Mouse (Mus musculus) stomach, embryonic 15.5 days (tissue): ENCODE results near the gene Cend1. TPM values are rescaled to one million over a fixed set of nuclear protein-coding genes. Genes with fewer than 3 reads are reported as not detected.
A peak's percentile ranks its signal among the peaks of the same experiment; 100 is the strongest.
"Not testable (repeated sequence)": the region's sequence is repeated elsewhere in the genome, so short reads cannot be mapped to it uniquely, and the experiment has no call there.

Experiments
- ATAC-seq: fragments of 200-750 bp; cut with Nextera tagmentation; 2 replicates; pipeline ENCODE4 v1.8.0; 2017; ENCODE audit warnings: low read depth, moderate number of reproducible peaks, moderate TSS enrichment; ENCODE audit not compliant: insufficient read depth, low FRiP score
- H3K27ac ChIP-seq: fragments of 300-500 bp; sonication (generic); 2 replicates; pipeline ENCODE4 v1.5.1; 2015; ENCODE audit warnings: mild to moderate bottlenecking, inconsistent platforms
- H3K27me3 ChIP-seq: fragments of 300-500 bp; sonication (generic); replicated peaks from 2 replicates; pipeline ENCODE4 v1.6.1; 2015; ENCODE audit warnings: inconsistent platforms
- H3K36me3 ChIP-seq: fragments of 300-500 bp; sonication (generic); 2 replicates; pipeline ENCODE4 v1.6.1; 2015; ENCODE audit warnings: inconsistent platforms
- H3K4me1 ChIP-seq: fragments of 300-500 bp; sonication (generic); 2 replicates; pipeline ENCODE4 v1.6.1; 2015; ENCODE audit warnings: inconsistent platforms
- H3K4me2 ChIP-seq: fragments of 300-500 bp; sonication (generic); 2 replicates; pipeline ENCODE4 v1.6.1; 2015; ENCODE audit warnings: mild to moderate bottlenecking, inconsistent platforms
- H3K4me3 ChIP-seq: fragments of 300-500 bp; sonication (generic); replicated peaks from 2 replicates; pipeline ENCODE4 v1.5.1; 2015; ENCODE audit warnings: inconsistent platforms
- H3K9ac ChIP-seq: fragments of 300-500 bp; sonication (generic); 2 replicates; pipeline ENCODE4 v1.6.1; 2015; ENCODE audit warnings: inconsistent platforms
- H3K9me3 ChIP-seq: fragments of 300-500 bp; sonication (generic); 2 replicates; pipeline ENCODE4 v1.6.1; 2016; ENCODE audit warnings: inconsistent platforms
- WGBS: fragments of 180-500 bp; shearing (Covaris S2); methylation state at CpG from one replicate; pipeline ENCODE4 v1.1.7; 2015; 5-methylcytosine and 5-hydroxymethylcytosine counted together
- polyA plus RNA-seq: library from polyadenylated mRNA; unstranded; fragments of >200 nt; fragmentation: Nextera tagmentation; extraction: Ambion mirVana; gene quantifications from 2 replicates; pipeline ENCODE4 v1.2.1, GENCODE M21; 2015

Cend1 gene
- polyA plus RNA-seq, 1 experiment from 2014 or later: 2.5 TPM

GRCm38 (mm10) chr7:141455610-141456314 lies 26.5 kb upstream of the Cend1 start:
- under 1% methylated on average over 23 of the region's 23 CpGs for WGBS
- 0 out of 2 replicates have a peak, but pooled peaks cover 6% of the 10 kb centered on the region for H3K27me3 ChIP-seq
- peaks cover 26% of the 10 kb centered on the region for H3K4me1 ChIP-seq
- peak overlapping the region; percentile 75 for H3K4me3 ChIP-seq
- no peaks in the 10 kb centered on the region for H3K9me3 ChIP-seq
- peak overlapping the region; percentile 96 for H3K4me2 ChIP-seq
- peak; percentile 24; the same call in 1 of the 2 replicates for ATAC-seq
- peaks cover 8% of the 10 kb centered on the region; the same call in 1 of the 2 replicates for H3K36me3 ChIP-seq
- H3K9ac ChIP-seq: peak overlapping the region; percentile 67
- H3K27ac ChIP-seq: peak overlapping the region; percentile 88

DNA sequence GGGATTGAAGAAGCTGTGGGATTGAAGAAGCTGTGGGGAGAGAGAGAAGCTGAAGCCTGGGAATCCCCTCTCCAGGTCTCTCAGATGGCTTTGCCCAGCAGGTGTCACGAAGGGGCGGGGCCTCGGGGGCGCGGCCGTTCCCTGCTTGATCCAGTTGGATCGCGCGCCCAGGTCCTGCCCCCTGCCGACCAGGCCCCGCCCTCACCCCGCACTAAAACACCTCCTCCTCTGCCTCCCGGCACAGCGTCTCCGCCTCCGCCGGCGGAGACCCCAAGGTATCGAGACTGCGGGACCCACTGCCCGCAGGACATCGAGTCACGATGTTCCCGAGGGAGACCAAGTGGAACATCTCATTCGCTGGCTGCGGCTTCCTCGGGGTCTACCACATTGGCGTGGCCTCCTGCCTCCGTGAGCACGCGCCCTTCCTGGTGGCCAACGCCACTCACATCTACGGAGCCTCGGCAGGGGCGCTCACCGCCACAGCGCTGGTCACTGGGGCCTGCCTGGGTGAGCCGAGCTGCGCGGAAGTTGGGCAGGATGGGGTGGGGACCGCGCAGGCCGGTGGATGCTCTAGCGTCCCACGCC lies 25.8 kb upstream of the Cend1 start, which contains the start of gene Pnpla2:
Gene Pnpla2, plus strand, starts transcription at position 232 of the 585 bp plus-strand sequence.
- Histone ChIP-seq H3K27me3 (0 out of 2 replicates have a peak, but pooled peaks cover 6% of the 10 kb centered on the region), H3K9me3 (no peaks in the 10 kb centered on the region), H3K4me1 (peaks cover 20% of the 10 kb centered on the region), H3K36me3 (peaks cover 15% of the 10 kb centered on the region), H3K4me2 (peak within 1 kb of the TSS; percentile 96), H3K4me3 (peak within 1 kb of the TSS; percentile 75), H3K27ac (peak within 1 kb of the TSS; percentile 88), H3K9ac (peak within 1 kb of the TSS; percentile 67)
- ATAC-seq: peak; percentile 86
- 0% methylated on average over 43 of the region's 45 CpGs for WGBS

GRCm38 (mm10) chr7:141453636-141454035 lies 24.3 kb upstream of the Cend1 start:
- 70% methylated on average over 2 of the region's 2 CpGs for WGBS
- Histone ChIP-seq H3K4me3 (no peak overlapping the region), H3K27ac (no peak overlapping the region), H3K9ac (no peak overlapping the region), H3K36me3 (peaks cover 11% of the 10 kb centered on the region), H3K27me3 (no peaks in the 10 kb centered on the region), H3K9me3 (no peaks in the 10 kb centered on the region), H3K4me1 (peaks cover 15% of the 10 kb centered on the region), H3K4me2 (no peak overlapping the region)
- ATAC-seq: no peak

- Histone ChIP-seq H3K36me3 (peaks cover 11% of the 10 kb centered on the region), H3K9me3 (no peaks in the 10 kb centered on the region), H3K4me1 (peaks cover 20% of the 10 kb centered on the region), H3K27me3 (no peaks in the 10 kb centered on the region), H3K4me3 (no peak overlapping the region), H3K27ac (no peak overlapping the region), H3K4me2 (no peak overlapping the region), H3K9ac (no peak overlapping the region)
- ATAC-seq: no peak
Measured at GRCm38 (mm10) chr7:141451928-141452327, 22.6 kb upstream of the Cend1 start.

DNA sequence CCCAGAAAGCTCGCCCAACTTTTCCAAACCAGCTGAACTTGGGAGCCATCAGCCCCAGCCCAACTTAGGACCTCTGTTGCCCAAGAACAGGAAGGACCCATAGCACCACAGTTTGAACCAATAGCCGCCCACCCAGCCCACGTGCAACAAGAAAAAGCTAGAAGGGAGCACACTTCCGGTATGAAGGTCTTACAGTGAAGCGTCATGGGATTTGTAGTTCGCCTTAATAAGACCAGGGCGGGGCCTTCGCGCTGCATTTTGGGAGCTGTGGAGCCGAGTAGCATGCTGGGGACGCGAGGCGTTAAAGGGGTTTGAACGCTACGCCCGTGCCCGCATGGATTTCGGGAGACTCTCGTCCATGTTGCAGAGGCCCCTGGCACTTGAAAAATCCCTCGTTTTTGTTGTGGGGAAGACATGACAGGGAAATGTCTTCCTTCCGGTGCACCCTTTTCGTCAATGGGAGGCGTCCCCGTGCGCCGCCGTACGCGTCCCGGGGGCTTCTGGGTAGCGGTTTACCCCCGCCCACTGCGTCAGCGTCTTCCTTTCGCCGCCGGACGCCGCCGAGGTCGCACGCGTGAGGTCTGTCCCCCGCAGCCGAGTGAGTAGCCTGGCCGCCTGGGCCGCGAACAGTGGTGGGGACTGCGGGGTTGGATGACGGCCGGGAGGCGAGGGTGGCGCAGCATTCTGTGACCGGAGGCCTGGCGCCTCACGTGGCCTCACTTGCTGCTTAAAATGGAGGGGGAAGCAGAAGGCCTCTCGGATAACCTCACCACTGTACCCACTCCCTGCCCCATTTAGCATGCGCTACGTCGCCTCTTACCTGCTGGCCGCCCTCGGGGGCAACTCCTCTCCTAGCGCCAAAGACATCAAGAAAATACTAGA lies 18.1 kb upstream of the Cend1 start, which contains the start of gene Rplp2:
Gene Rplp2, plus strand, starts transcription at position 261 of the 882 bp plus-strand sequence.
- H3K4me3 ChIP-seq: peak within 1 kb of the TSS; percentile 78
- ATAC-seq: peak; percentile 88
- peak within 1 kb of the TSS; percentile 89 for H3K27ac ChIP-seq
- no peaks in the 10 kb centered on the region for H3K9me3 ChIP-seq
- H3K27me3 ChIP-seq: no peaks in the 10 kb centered on the region
- H3K9ac ChIP-seq: peak within 1 kb of the TSS; percentile 84
- under 1% methylated on average over 63 of the region's 63 CpGs for WGBS
- peaks cover 21% of the 10 kb centered on the region for H3K4me1 ChIP-seq
- H3K36me3 ChIP-seq: peaks cover 11% of the 10 kb centered on the region
- peak within 1 kb of the TSS; percentile 58 for H3K4me2 ChIP-seq

DNA sequence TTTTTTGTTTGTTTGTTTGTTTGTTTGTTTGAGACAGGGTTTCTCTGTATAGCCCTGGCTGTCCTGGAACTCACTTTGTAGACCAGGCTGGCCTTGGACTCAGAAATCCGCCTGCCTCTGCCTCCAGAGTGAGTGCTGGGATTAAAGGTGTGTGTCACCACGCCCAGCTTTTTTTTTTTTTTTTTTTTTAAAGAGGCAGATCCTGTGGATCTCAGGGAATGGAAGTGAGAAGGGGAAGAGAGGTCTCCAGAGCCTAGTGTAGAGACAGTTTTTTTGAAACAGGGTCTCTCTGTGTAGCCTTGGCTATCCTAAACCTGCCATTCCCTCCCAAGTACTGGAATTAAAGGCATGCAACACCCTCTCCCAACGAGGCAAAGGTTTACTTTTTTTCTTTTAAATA lies 17.1 kb upstream of the Cend1 start:
- H3K4me3 ChIP-seq, H3K27me3 ChIP-seq, H3K27ac ChIP-seq, ATAC-seq, H3K9ac ChIP-seq, H3K9me3 ChIP-seq: not testable (repeated sequence)
- WGBS: 77% methylated on average over 3 of the region's 3 CpGs
- Histone ChIP-seq H3K36me3 (peaks cover 11% of the 10 kb centered on the region), H3K4me2 (0 out of 2 replicates have a peak overlapping the region, but pooled peaks have one; percentile 58), H3K4me1 (peaks cover 30% of the 10 kb centered on the region)

DNA sequence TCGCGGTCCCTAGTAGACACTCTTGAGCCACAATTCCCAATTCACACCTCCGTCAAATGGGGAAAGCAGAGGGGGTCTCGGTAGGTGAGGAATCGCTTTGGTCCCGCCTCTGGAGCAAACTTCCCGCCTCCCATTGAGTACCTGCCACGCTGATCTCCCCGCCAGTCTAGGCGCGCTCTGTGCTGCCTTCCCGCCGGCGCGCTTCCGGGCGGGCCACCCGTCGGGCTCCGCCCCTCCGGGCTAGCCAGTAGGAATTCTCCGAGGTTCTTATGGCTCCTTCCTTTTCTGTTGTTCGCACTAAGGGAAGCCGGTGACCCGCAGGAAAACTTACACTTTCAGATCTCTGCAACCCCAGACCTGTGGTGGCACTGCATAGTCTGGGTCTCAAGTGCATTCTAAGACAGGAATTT lies 14.5 kb upstream of the Cend1 start, which contains the start of gene Pidd1:
Gene Pidd1, minus strand, starts transcription at position 198 of the 410 bp plus-strand sequence.
- H3K27ac ChIP-seq: peak within 1 kb of the TSS; percentile 83
- peaks cover 15% of the 10 kb centered on the region for H3K36me3 ChIP-seq
- H3K4me3 ChIP-seq: peak within 1 kb of the TSS; percentile 56
- peak within 1 kb of the TSS; percentile 52 for H3K9ac ChIP-seq
- no peaks in the 10 kb centered on the region for H3K27me3 ChIP-seq
- peaks cover 35% of the 10 kb centered on the region for H3K4me1 ChIP-seq
- ATAC-seq: peak; percentile 63
- WGBS: under 1% methylated on average over 25 of the region's 25 CpGs
- H3K9me3 ChIP-seq: no peaks in the 10 kb centered on the region
- peak within 1 kb of the TSS; percentile 95 for H3K4me2 ChIP-seq

GRCm38 (mm10) chr7:141443081-141443821 lies 14.0 kb upstream of the Cend1 start:
- no peaks in the 10 kb centered on the region for H3K27me3 ChIP-seq
- 16% methylated on average over 12 of the region's 12 CpGs for WGBS
- peaks cover 18% of the 10 kb centered on the region for H3K36me3 ChIP-seq
- peaks cover 29% of the 10 kb centered on the region for H3K4me1 ChIP-seq
- 0 out of 2 replicates have a peak, but pooled peaks have one; percentile 1 for ATAC-seq
- peak overlapping the region; percentile 56 for H3K4me3 ChIP-seq
- H3K27ac ChIP-seq: peak overlapping the region; percentile 68
- H3K4me2 ChIP-seq: peak overlapping the region; percentile 95
- no peaks in the 10 kb centered on the region for H3K9me3 ChIP-seq
- H3K9ac ChIP-seq: peak overlapping the region; percentile 52

DNA sequence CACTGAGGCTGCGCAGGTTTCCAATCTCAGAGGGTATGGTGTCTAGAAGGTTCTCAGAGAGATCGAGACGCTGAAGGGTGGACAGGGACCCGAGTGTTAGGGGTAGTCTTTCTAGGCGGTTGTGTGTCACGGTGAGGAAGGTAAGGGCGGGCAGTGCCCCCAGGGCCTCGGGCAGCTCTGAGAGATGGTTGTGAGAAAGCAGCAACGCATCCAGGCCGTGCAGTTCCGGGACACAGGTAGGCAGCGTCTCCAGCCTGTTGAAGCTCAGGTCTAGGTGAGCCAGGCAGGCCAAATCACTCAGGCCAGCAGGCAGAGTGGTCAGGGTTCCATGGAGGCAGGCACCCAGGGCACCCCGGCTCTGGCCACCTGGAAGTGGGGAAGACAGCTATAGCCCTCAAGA lies 12.9 kb upstream of the Cend1 start:
- no peak overlapping the region for H3K27ac ChIP-seq
- no peak for ATAC-seq
- peaks cover 32% of the 10 kb centered on the region for H3K4me1 ChIP-seq
- H3K9me3 ChIP-seq: no peaks in the 10 kb centered on the region
- H3K36me3 ChIP-seq: peaks cover 18% of the 10 kb centered on the region
- peak overlapping the region; percentile 16; the same call in 1 of the 2 replicates for H3K9ac ChIP-seq
- H3K4me3 ChIP-seq: peak overlapping the region; percentile 56; the same call in 1 of the 2 replicates
- 89% methylated on average over 13 of the region's 13 CpGs for WGBS
- H3K4me2 ChIP-seq: peak overlapping the region; percentile 95
- H3K27me3 ChIP-seq: no peaks in the 10 kb centered on the region

DNA sequence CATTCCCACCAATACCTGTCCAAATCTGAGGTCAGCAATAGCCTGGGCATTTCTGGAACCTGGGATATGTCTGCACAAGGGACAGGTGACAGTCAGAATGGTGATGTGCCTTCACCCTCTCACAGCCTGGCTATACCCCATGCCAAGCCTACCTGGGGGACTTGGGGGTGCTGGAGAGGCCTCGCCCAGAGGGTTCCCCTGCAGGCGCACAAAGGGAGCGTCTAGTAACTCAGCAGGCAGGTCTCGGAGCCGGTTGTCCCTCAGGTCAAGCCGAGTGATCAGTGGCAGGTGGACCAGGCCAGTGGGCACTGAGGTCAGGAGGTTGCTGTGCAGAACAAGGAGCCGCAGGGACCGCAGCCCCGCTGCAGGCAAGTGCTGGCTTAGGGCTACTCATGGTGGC lies 12.2 kb upstream of the Cend1 start:
- Histone ChIP-seq H3K9me3 (no peaks in the 10 kb centered on the region), H3K36me3 (peaks cover 18% of the 10 kb centered on the region), H3K4me1 (peaks cover 38% of the 10 kb centered on the region), H3K4me3 (no peak overlapping the region), H3K27me3 (no peaks in the 10 kb centered on the region), H3K9ac (no peak overlapping the region), H3K27ac (no peak overlapping the region), H3K4me2 (no peak overlapping the region)
- no peak for ATAC-seq
- 92% methylated on average over 9 of the region's 9 CpGs for WGBS

DNA sequence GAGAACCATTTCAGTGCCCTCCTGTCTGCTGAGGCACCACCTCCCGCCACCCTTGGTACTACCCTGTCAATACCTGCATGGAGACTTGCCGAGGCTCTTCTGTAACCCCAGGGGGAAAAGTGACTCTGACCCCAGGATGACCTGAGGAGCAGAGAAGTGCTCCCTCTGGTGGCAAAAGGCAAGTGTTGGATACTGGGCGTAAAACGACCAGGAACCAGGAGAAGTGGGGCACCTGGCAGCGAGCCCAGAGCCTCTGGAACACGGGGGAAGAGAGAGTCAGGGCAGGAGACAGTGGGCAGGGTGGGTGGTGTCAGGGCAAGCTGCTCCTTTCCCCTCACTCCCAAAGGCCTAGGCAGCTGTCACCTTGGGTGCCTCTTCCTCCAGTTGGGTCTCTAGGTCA lies 11.3 kb upstream of the Cend1 start:
- Histone ChIP-seq H3K4me3 (no peak overlapping the region), H3K4me1 (peaks cover 46% of the 10 kb centered on the region), H3K9ac (no peak overlapping the region), H3K27me3 (no peaks in the 10 kb centered on the region), H3K4me2 (no peak overlapping the region), H3K9me3 (no peaks in the 10 kb centered on the region), H3K27ac (no peak overlapping the region), H3K36me3 (peaks cover 18% of the 10 kb centered on the region)
- 23% methylated on average over 6 of the region's 6 CpGs for WGBS
- no peak for ATAC-seq
